Mouse (Mus musculus): Measurements from ENCODE around the gene Nostrin.

DNA sequence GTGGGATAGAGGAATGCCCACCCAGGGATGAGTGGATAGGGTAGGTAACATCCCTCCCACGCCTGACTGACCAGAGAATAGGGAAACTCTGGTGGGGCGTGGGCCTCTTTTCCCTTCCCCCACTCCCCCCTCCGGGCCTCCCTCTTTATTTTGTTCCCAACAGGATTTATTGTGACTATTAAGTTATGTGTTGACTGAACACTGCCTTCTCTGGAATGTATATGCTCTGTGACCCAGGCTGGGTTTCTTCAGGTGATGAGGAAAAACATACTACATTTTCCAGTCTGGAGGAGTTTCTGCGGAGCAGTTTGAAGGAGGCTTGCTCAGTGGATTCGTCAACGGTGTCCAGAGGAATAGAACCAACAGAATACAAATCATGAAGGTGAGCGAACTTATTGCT, 75.2 kb downstream of the Nostrin start, which contains the start of gene G6pc2:
- no peak for TF ChIP-seq CTCF (IDR thresholded peaks at IDR 0.05; ENCODE audit: insufficient read depth, low read depth, low read length)
- no peak for TF ChIP-seq POLR2A (IDR thresholded peaks at IDR 0.05; ENCODE audit: insufficient read depth, low read depth, low read length)

Data from olfactory bulb, adult 2 months (tissue).